Mouse (Mus musculus): ENCODE measurements around the gene Tarbp1. TPM values are rescaled to one million over a fixed set of nuclear protein-coding genes. Genes with fewer than 3 reads are reported as not detected.
"Not testable (repeated sequence)": the region's sequence is repeated elsewhere in the genome, so short reads cannot be mapped to it uniquely, and the experiment has no call there.

Tarbp1 gene
- total RNA-seq, 4 experiments from 2014 or later = 2.9 to 4.9 (median 3.5) TPM

DNA sequence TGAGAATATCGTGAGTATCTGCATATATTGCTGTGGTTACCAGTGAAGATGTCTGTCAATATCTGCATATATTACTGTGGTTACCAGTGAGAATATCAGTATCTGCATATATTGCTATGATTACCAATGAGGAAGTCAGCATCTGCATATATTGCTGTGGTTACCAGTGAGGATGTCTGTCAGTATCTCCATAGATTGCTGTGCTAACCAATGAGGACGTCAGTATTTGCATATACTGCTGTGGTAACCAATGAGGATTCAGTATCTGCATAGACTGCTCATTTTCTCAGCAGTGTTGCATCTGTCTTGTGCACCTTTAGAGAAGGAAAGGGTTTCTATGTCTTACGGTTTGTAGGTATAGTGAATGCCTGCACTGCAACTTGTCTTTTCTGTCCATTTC, 54.0 kb downstream of the Tarbp1 start:
- DNase-seq (ENCODE audit: low spot score) = no peak

DNA sequence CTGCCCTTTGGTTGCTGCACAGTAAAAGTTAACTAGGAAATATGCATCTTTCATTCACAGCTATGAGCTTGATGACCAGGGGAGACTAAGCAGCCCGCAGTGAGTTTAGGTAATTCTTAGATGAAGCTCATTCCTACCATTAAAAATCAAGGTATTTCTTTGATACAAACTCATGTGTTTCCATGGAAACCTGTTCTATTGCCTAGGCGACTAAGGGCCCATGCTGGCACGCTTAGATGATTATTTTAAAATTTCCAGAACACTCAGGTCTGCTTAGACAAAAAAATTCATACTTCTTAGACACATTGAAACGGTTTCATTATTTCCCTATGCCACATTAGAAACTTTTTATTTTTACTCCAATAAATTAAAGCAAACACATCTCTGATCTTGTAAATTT, 69.8 kb downstream of the Tarbp1 start:
- no peak for DNase-seq (ENCODE audit: low spot score)

DNA sequence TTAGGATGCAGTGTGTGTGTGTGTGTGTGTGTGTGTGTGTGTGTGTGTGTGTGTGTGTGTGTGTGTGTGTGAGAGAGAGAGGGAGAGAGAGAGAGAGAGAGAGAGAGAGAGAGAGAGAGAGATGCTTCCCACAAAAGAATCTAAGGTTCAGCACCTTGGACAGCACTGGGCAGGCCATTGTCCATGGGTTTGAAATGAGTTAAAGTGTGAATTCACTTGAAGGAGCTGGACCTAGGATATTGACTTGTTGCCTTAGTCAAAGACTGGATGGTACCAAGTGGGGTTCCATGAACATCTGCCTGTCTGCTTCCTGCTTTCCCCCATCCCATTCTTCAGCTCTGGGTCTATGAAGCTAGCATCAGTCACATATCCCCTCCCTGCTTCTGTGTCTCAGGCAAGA, 70.3 kb downstream of the Tarbp1 start:
- DNase-seq (ENCODE audit: low spot score) = not testable (repeated sequence)

DNA sequence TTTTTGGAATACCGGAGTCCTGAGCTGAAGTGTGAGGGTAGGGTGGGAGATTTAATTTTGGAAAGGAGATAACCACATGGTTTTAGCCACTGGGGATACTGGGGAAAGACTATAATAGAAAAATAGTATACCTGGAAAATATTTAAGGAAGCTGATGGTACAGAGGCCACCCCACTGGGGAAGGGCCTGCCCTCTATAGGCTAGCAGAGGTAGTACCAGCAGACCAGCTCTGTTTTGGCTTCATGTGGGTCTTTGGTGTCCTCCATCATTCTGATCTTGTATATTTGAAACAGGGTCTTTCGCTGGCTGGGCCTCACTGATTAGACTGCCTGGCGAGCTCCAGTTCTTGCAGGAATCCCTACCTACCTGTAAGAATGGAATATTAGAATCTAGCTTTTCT, 76.5 kb downstream of the Tarbp1 start:
- DNase-seq (ENCODE audit: low spot score) = no peak

DNA sequence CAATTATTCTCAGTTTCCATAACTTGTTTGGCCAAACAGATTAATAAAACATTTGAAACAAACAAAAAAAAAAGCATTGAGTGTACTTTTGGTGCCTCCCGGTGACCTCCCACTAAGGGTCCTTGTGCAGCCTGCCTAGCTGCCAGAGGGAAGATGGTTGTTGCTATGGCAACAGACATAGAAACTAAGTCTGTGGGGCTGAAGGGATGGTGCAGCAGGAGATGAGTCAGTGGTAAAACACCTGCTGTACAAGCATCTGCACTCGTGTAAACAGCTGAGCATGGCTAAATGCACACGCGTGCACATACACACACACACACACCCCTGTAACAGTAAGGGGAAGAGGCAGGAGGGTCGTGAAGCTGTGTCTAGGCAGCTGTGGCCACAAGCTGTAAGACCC, 78.9 kb downstream of the Tarbp1 start:
- no peak for DNase-seq (ENCODE audit: low spot score)

DNA sequence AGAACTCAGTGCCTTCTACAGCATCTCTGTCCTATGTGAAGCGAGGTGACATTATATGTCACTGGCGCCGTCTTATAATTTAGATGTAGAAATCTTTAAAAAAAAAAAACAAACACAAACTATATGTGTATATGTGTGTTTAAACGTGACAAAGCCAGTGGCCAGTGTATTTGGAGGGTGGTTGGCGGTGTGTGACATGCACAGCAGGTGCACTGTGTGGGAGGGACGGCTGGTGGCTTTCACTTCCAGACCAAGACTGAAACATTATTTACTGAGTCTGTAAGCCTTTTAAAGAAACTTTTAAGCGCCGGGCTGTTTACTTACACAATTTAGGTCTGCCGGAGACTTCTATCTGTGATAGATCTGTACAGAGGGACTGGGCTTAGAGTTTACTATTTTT, 79.5 kb downstream of the Tarbp1 start:
- no peak for DNase-seq (ENCODE audit: low spot score)

DNA sequence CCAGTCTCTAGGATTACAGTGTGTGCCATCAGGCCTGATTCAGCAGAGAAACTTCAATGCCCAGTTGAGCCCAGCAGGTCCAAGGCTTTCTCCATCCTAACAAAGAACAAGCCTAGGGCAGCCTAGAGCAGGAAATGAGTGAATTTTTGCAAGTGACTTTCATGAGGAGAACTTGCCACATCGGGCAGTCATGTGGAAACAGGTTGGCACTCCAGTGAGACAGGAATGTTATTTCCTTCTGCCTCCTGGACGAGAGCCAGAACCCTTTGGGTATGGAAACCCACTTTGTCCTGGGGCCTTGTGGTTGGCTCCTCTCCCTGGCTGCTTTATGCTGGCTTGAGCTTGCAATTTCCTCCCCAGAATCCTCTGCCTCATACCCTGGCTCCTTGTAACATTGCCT, 83.3 kb downstream of the Tarbp1 start:
- no peak for DNase-seq (ENCODE audit: low spot score)

DNA sequence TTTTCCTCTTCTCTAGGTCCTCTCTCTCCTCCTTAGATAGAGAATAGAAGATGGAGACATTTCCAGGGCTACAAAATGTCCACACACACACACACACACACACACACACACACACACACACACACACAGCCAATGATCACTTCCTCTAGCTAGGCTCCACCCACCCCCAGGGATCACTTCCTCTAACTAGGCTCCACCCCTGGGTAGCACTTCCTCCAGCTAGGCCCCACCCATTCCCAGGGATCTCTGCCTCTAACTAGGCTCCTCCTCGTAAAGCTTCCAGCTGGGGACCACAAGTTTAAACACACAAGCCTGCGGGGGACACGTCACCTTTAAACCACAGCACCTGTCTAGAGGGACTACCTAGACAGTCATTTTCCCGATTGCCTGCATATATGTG, 87.3 kb downstream of the Tarbp1 start:
- DNase-seq (ENCODE audit: low spot score) = no peak

DNA sequence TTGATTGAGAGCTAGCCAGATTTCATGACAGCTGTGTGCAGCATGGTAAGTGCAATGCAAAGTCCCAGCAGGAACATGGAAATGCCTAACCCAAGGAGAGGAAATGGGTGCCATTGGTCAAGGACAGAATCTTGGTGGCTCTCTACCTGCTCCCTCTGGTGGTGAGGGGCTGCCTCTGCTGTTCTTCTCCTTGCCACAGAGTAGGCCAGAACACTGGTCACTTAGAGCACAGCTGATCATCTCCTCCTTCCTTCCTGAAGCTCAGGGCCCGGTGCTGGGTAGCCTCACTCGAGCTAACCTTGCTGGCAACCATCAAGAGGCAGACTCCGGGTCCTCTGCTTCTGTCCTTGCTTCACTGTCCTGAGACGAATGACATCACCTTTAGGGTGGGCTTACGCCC, 92.1 kb downstream of the Tarbp1 start:
- DNase-seq (ENCODE audit: low spot score) = no peak

DNA sequence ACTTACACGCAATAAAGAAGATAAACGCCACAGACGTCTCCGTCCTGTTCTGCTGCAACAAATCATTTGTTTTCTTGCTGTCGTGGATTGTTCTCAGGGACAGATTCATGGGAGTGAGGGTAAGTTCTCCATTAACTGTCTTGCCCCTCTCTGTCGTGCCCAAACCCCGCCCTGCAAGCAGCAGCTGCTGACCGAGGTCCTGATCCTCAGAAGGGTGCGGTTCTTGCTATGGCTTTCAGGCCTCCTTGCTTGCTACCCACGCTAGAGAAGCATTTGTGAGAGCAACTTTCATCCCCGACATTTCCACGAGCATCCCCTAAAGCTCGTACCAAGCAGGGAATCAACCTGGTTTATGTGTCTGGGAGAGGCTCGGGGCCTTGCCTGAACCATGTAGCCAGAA, 92.6 kb downstream of the Tarbp1 start:
- no peak for DNase-seq (ENCODE audit: low spot score)

DNA sequence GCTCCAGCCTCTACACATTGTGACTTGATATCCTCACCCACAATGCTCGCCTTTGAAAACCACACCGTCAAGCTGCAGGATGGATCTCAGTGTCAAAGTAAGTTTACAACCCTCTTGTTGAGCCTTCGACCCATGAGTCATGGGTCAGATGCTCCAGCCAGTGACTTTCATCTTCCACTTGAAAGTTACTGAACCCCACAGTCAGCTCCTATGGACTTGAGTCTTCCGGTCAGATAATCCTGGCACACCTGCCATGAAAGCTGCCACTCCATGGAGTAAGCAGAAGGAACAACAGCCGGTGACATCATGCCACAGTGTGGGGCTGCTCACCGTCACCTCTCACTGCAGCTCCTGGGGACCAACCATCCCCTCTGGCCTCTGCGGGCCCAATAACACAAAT, 93.6 kb downstream of the Tarbp1 start:
- no peak for DNase-seq (ENCODE audit: low spot score)

DNA sequence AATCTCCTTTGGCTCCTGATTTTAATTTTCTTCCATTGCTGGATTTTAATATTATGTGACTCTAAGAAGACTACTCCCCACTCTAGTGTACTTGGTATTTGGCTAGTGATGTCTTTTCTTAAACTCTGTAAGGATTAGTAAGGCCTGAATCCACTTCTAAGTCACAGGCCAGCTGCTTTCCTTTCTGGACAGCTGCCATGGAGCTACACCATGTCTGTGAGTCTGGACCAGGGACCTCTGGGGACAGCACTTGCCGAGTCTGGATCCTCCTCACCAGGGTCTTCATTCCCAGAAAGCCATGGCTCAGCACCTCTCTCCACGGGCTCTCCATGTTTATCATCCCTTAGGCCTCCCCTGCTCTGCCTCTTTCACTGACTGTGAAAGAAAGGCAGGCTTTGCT, 94.7 kb downstream of the Tarbp1 start:
- DNase-seq (ENCODE audit: low spot score) = no peak

DNA sequence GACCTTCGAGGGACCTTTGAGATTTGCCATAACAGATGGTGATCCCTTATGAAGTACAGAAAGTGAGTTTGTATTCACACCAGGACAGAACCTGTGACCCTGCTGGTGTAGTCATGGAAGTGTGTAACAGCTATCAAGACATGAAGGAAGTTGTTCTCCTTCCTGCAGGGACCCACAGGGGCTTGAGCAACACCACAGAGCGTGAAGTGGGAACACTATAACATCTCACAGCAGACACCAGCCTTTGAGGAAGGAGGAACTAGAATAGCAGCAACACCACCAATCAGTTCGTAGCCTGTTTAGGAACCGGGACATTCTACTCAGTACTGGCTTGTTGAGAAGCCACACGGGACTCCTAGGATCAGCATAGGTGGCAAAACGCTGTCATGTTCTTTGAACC, 95.3 kb downstream of the Tarbp1 start:
- DNase-seq (ENCODE audit: low spot score) = no peak

Other genes with a start within 250 kb of the Tarbp1 start
- not detected for gene Slc35f3, start 176.5 kb downstream of the Tarbp1 start, total RNA-seq (2022)
- 10 to 100 TPM; 22.1 to 35.2 (median 27.6) TPM for gene Coa6, start 52.5 kb downstream of the Tarbp1 start, total RNA-seq (2022)
- 10 to 100 TPM; 41.8 to 60.9 (median 50.3) TPM for gene Irf2bp2, start 118.9 kb upstream of the Tarbp1 start, total RNA-seq (2022)

All from heart, adult 8-10 months (tissue).